Mouse (Mus musculus) CD4-positive, CD25-positive, alpha-beta regulatory T cell, adult 9 weeks (primary cell): ENCODE data around the gene Gm3636. TPM values are rescaled to one million over a fixed set of nuclear protein-coding genes. Genes with fewer than 3 reads are reported as not detected.

Experiments
- polyA plus RNA-seq: library from polyadenylated mRNA; unstranded; fragments of 100-300 nt; shearing (Covaris generic); gene quantifications from one replicate; pipeline ENCODE4 v1.2.1, GENCODE M21; 2017

Gm3636 gene
- 10.5 TPM for polyA plus RNA-seq

GRCm38 (mm10) chr14:6742232-6742631 is at the start of gene Gm3636:
TSS of gene Gm3636 (minus strand) at chr14:6742332.

GRCm38 (mm10) chr14:6774311-6774710 is 32.2 kb upstream of the Gm3636 start, which contains the start of gene Gm8362:
TSS of gene Gm8362 (minus strand) at chr14:6774411.

GRCm38 (mm10) chr14:6720151-6720550 is 22.0 kb downstream of the Gm3636 start, which contains the start of gene Gm8050:
TSS of gene Gm8050 (minus strand) at chr14:6720251.

Other genes with a start within 250 kb of the Gm3636 start
- gene Gm8356, start 205.0 kb downstream of the Gm3636 start, polyA plus RNA-seq, result not detected
- gene Gm3629, start 151.7 kb downstream of the Gm3636 start, polyA plus RNA-seq, result 0.33 TPM
- not detected for gene Gm3460, start 119.9 kb downstream of the Gm3636 start, polyA plus RNA-seq
- 0.16 TPM for gene Gm10251, start 58.2 kb downstream of the Gm3636 start, polyA plus RNA-seq
- not detected for gene Gm8050, start 22.1 kb downstream of the Gm3636 start, polyA plus RNA-seq
- not detected for gene Gm8362, start 32.1 kb upstream of the Gm3636 start, polyA plus RNA-seq
- gene Gm3642, start 98.0 kb upstream of the Gm3636 start, polyA plus RNA-seq, result not detected
- 7.3 TPM for gene Gm3667, start 147.6 kb upstream of the Gm3636 start, polyA plus RNA-seq
- not detected for gene Gm6356, start 231.5 kb upstream of the Gm3636 start, polyA plus RNA-seq